Mouse (Mus musculus): ENCODE data around the gene Sstr5. TPM values are rescaled to one million over a fixed set of nuclear protein-coding genes. Genes with fewer than 3 reads are reported as not detected.

Gene Sstr5
- not detected in 2 replicates for polyA plus RNA-seq (2012; rRNA removed; ENCODE audit: low replicate concordance)

DNA sequence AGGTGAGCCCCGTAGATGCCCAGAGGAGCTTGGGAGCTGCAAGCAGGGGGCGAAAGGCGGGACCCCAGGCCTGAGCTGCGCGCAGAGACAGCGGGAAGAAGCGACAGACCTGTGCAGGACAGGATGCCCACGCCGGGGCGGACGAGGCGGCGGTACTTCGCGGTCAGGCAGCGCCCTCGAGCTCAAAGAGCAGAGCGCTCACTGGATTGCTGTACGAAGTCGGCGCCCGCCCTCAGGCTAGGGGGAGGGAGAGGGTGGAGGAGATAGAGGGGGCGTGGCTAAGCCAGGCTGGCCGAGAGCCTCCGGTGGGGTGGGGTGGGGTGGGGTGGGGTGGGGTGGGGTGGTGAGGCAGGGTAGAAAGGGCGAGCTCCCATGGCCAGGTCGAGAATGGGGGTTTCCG, at the start of gene Sstr5:
Gene Sstr5, minus strand, starts transcription at position 276 of the 400 bp plus-strand sequence.

DNA sequence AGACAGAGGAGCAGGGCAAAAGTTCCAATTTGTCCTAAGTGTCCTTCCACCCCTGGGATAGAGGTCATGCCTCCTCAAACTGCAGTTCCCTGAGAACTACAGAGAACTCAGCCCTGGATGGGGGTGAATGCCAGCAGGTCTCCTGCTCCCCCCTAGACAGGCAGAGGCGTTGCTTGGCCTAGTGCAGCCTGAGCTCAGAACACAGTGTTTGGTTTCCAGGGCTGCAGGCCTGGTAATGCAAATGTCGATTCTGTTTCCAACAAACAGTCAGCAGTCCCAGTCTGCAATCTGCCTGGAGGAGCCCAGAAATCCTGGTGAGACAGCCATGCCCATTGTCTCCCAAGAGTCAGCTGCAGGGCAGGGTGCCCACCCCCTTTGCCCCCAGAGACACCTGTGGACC, 42.8 kb downstream of the Sstr5 start, which contains the start of gene Tekt4:
Gene Tekt4, plus strand, starts transcription at position 344 of the 400 bp plus-strand sequence.

Other genes with a start within 250 kb of the Sstr5 start
- gene Baiap3, start 240.9 kb downstream of the Sstr5 start, polyA plus RNA-seq (2012; rRNA removed; ENCODE audit: low replicate concordance) = 6.9 and 16.3 TPM in 2 replicates
- gene Ube2i, start 222.7 kb downstream of the Sstr5 start, polyA plus RNA-seq (2012; rRNA removed; ENCODE audit: low replicate concordance) = 95.6 and 146 TPM in 2 replicates
- 1.1 and 1.4 TPM in 2 replicates for gene Prss34, start 198.9 kb downstream of the Sstr5 start, polyA plus RNA-seq (2012; rRNA removed; ENCODE audit: low replicate concordance)
- not detected in 2 replicates for gene Prss28, start 188.6 kb downstream of the Sstr5 start, polyA plus RNA-seq (2012; rRNA removed; ENCODE audit: low replicate concordance)
- gene Prss29, start 178.6 kb downstream of the Sstr5 start, polyA plus RNA-seq (2012; rRNA removed; ENCODE audit: low replicate concordance) = not detected in 2 replicates
- 1.5 and 2.0 TPM in 2 replicates for gene Tpsab1, start 151.7 kb downstream of the Sstr5 start, polyA plus RNA-seq (2012; rRNA removed; ENCODE audit: low replicate concordance)
- gene Tpsb2, start 131.0 kb downstream of the Sstr5 start, polyA plus RNA-seq (2012; rRNA removed; ENCODE audit: low replicate concordance) = 130 and 146 TPM in 2 replicates
- 4.0 and 4.8 TPM in 2 replicates for gene Tpsg1, start 128.0 kb downstream of the Sstr5 start, polyA plus RNA-seq (2012; rRNA removed; ENCODE audit: low replicate concordance)
- gene Cacna1h, start 63.5 kb downstream of the Sstr5 start, polyA plus RNA-seq (2012; rRNA removed; ENCODE audit: low replicate concordance) = 3.6 and 3.7 TPM in 2 replicates
- gene Tekt4, start 42.7 kb downstream of the Sstr5 start, polyA plus RNA-seq (2012; rRNA removed; ENCODE audit: low replicate concordance) = not detected in 2 replicates
- 2.3 and 3.2 TPM in 2 replicates for gene Sox8, start 73.4 kb upstream of the Sstr5 start, polyA plus RNA-seq (2012; rRNA removed; ENCODE audit: low replicate concordance)
- 25.5 and 38.9 TPM in 2 replicates for gene Lmf1, start 81.8 kb upstream of the Sstr5 start, polyA plus RNA-seq (2012; rRNA removed; ENCODE audit: low replicate concordance)
- not detected in 2 replicates for gene Gng13, start 219.9 kb upstream of the Sstr5 start, polyA plus RNA-seq (2012; rRNA removed; ENCODE audit: low replicate concordance)
- 4.7 and 6.1 TPM in 2 replicates for gene Chtf18, start 230.1 kb upstream of the Sstr5 start, polyA plus RNA-seq (2012; rRNA removed; ENCODE audit: low replicate concordance)
- 41.7 and 54.2 TPM in 2 replicates for gene Rpusd1, start 230.4 kb upstream of the Sstr5 start, polyA plus RNA-seq (2012; rRNA removed; ENCODE audit: low replicate concordance)
- 0.14 and 0.17 TPM in 2 replicates for gene Mslnl, start 238.8 kb upstream of the Sstr5 start, polyA plus RNA-seq (2012; rRNA removed; ENCODE audit: low replicate concordance)

All from mammary gland, adult 2 months (tissue).